Comparison of ENCODE assay signal across 8 mouse cellular contexts in genomic region chr7:97081242-97081958, GRCm38 (mm10). TPM values are rescaled to one million over a fixed set of nuclear protein-coding genes. Genes with fewer than 3 reads are reported as not detected.
DNase-seq lines count a peak whose midpoint lies in the region; ATAC-seq and TF ChIP-seq lines count a peak whose summit lies in the region.

Gene Gab2 (plus strand): TSS chr7:97081586.

- peak within 1 kb of the TSS; percentile 95 for H3K4me3 ChIP-seq in hindbrain, embryonic 14.5 days (replicated peaks; ENCODE audit: low read length)
- peak within 1 kb of the TSS; percentile 86 for H3K4me3 ChIP-seq in left cerebral cortex, adult 2 months

- peak; percentile 71 for DNase-seq in ZHBTc4 (ENCODE audit: low read depth, low spot score)
- DNase-seq in cerebellum, postnatal 36 days, result peak; percentile 36 to 58
- DNase-seq in frontal cortex, postnatal 36 days (ENCODE audit: low spot score in 2 of 2), result peak; percentile 55 to 65
- peak; percentile 62 for DNase-seq in hindbrain, embryonic 14.5 days (ENCODE audit: low spot score)
- peak; percentile 64 to 69 for DNase-seq in left cerebral cortex, adult 2 months (ENCODE audit: extremely low spot score in 1 of 2, low spot score in 2 of 2)
- peak; percentile 44 to 47 for DNase-seq in right cerebral cortex, adult 2 months (ENCODE audit: low spot score in 2 of 2)
- DNase-seq in urinary bladder, postnatal 36 days (ENCODE audit: low spot score in 2 of 2), result peak; percentile 39 to 57

- no peaks in the 10 kb centered on the region for H3K9me3 ChIP-seq in hindbrain, embryonic 14.5 days (ENCODE audit: control insufficient read depth, low read length)

- H3K4me2 ChIP-seq in hindbrain, embryonic 14.5 days (replicated peaks), result peak within 1 kb of the TSS; percentile 70

- no peak for TF ChIP-seq CTCF in left cerebral cortex, adult 2 months (IDR thresholded peaks at IDR 0.05)

- intact Hi-C loops in left cerebral cortex, adult 2 months (cut with DNase I), result loop anchor here (5.0 kb wide), 1 partner anchor 166 kb away; no protein-coding TSS in a partner anchor

- peak; percentile 85 for ATAC-seq in hindbrain, embryonic 14.5 days (ENCODE audit: low FRiP score)
- peak; percentile 58 for ATAC-seq in megakaryocyte, adult 5-6 weeks (ENCODE audit: poor library complexity, severe bottlenecking)

- WGBS in hindbrain, embryonic 14.5 days, result 0% methylated on average over 46 of the region's 83 CpGs

- H3K27ac ChIP-seq in hindbrain, embryonic 14.5 days, result peak within 1 kb of the TSS; percentile 87
- H3K27ac ChIP-seq in left cerebral cortex, adult 2 months, result peak within 1 kb of the TSS; percentile 88

- H3K36me3 ChIP-seq in hindbrain, embryonic 14.5 days (replicated peaks; ENCODE audit: control insufficient read depth, insufficient read depth), result no peaks in the 10 kb centered on the region

- peaks cover 9% of the 10 kb centered on the region for H3K4me1 ChIP-seq in hindbrain, embryonic 14.5 days (replicated peaks; ENCODE audit: control insufficient read depth, insufficient read depth, low read length)

- no peaks in the 10 kb centered on the region for H3K27me3 ChIP-seq in hindbrain, embryonic 14.5 days (ENCODE audit: control insufficient read depth, insufficient read depth, low read length)

- H3K9ac ChIP-seq in hindbrain, embryonic 14.5 days, result peak within 1 kb of the TSS; percentile 93

RNA-seq across cellular contexts. Expression of gene Gab2, which starts in this region (rescaled TPM):
- 19.4 and 20.7 TPM in 2 replicates for polyA plus RNA-seq in hindbrain, embryonic 14.5 days (2014; fragmentation: Nextera tagmentation; extraction: Ambion mirVana)
- 10 to 100 TPM; 14.3 to 14.4 TPM for total RNA-seq in left cerebral cortex, adult 2 months (2021)
- total RNA-seq in megakaryocyte, adult 5-6 weeks (2015), result 21.6 and 27.8 TPM in 2 replicates
- total RNA-seq in megakaryocyte, adult 5-6 weeks (2017), result 22.6 and 23.0 TPM in 2 replicates

Comparison
In these comparisons a context has a peak if more than half of its experiments do, and no peak if none do; other contexts are left out.
1. Peak in every context shown above with its lines: DNase-seq, ATAC-seq, H3K4me3 ChIP-seq and H3K27ac ChIP-seq.